Mouse (Mus musculus) midbrain, embryonic 10.5 days (tissue): Measurements from ENCODE around the gene Ccdc89. TPM values are rescaled to one million over a fixed set of nuclear protein-coding genes. Genes with fewer than 3 reads are reported as not detected.
A peak's percentile ranks its signal among the peaks of the same experiment; 100 is the strongest.

Experiments used
- DNase-seq: peaks from one replicate; pipeline ENCODE4 v3.0.0-alpha.2; 2017; ENCODE audit warnings: low spot score
- H3K27ac ChIP-seq: fragments of 300-500 bp; sonication (generic); replicated peaks from 2 replicates; pipeline ENCODE4 v1.5.1; 2016; ENCODE audit warnings: mild to moderate bottlenecking
- H3K27me3 ChIP-seq: fragments of 300-500 bp; sonication (generic); 2 replicates; pipeline ENCODE4 v1.6.1; 2016; ENCODE audit warnings: low read depth, mild to moderate bottlenecking; ENCODE audit not compliant: poor library complexity, severe bottlenecking
- H3K36me3 ChIP-seq: fragments of 300-500 bp; sonication (generic); 2 replicates; pipeline ENCODE4 v1.6.1; 2016; ENCODE audit warnings: mild to moderate bottlenecking, moderate library complexity
- H3K4me1 ChIP-seq: fragments of 300-500 bp; sonication (generic); 2 replicates; pipeline ENCODE4 v1.6.1; 2016
- H3K4me3 ChIP-seq: fragments of 300-500 bp; sonication (generic); 2 replicates; pipeline ENCODE4 v1.5.1; 2016; ENCODE audit warnings: mild to moderate bottlenecking, moderate library complexity
- H3K9me3 ChIP-seq: fragments of 300-500 bp; sonication (generic); replicated peaks from 2 replicates; pipeline ENCODE4 v1.6.1; 2016; ENCODE audit warnings: mild to moderate bottlenecking
- WGBS: fragments of 180-500 bp; shearing (Covaris S2); methylation state at CpG from one replicate; pipeline ENCODE4 v1.1.7; 2016; 5-methylcytosine and 5-hydroxymethylcytosine counted together
- polyA plus RNA-seq: library from polyadenylated mRNA; unstranded; fragments of >200 nt; fragmentation: Nextera tagmentation; extraction: Ambion mirVana; gene quantifications from 2 replicates; pipeline ENCODE4 v1.2.1, GENCODE M21; 2016

Gene Ccdc89
- 2.8 and 3.3 TPM in 2 replicates for polyA plus RNA-seq

DNA sequence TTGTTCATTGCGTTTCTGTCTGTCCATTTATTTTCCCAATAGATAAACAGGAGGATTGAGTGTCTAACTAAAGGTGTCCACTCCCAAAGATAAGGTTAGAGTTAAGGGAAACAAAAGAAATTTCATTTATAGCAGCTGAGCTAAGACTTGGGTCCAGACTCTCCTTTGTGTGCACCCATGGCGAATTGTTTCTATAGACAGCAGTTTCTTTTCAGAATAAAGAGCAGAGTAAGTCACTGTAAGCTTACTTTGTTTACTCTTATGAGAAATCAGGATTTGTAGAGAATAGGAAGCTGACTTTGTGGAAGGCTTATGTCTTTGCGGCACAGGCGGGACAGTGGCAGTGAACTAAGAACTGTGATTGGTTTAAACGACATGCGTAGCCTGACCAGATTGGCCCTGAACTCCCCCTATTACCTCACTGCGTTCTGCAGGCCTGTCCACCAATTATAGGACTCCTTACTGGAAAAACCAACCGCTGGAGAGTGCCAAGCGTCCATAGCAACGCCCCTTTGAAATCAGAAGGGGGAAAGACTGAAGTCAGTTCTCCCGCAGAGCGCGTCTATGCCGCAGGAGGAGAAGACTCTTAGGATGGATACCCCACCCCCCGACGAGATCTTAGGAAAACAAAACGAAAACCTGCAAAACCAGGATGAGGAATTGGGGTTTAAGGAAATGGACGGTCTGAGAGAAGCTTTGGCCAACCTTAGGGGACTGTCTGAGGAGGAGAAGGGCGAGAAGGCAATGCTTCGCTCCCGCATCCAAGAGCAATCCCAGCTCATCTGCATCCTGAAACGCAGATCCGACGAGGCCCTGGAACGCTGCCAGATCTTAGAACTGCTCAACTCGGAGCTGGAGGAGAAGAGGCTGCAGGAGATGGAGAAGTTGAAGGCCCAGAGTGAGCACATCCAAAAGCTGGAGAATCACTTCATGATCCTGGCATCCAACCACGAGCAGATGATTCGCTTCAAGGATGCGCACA is at the start of gene Ccdc89:
Gene Ccdc89 (plus strand): TSS at position 558 of the 982 bp plus-strand sequence.
- 21% methylated on average over 29 of the region's 29 CpGs for WGBS

DNA sequence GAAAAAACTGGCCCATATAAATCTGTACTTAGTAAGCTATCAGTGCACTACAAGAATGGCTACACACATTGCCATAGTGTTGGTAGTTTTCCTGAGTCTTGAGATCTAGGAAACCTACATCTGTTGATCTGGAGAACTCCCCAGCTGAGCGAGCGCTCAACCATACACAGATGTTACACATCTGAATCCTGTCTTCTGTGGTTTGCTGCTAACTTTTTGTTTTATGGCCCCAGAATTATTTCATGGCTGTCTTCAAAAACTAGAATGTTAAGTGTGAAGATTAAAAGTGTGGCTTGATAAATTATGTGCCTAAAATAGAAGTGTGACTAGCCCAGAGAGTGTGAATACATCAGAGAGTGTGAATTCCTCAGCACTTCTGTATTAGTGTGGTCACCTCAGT is 42.0 kb upstream of the Ccdc89 start:
- 91% methylated on average over 2 of the region's 2 CpGs for WGBS

More for the DNA sequence above, at the start of gene Ccdc89:
- Histone ChIP-seq H3K9me3 (no peaks in the 10 kb centered on the region), H3K4me1 (peaks cover 12% of the 10 kb centered on the region), H3K4me3 (peak within 1 kb of the TSS; percentile 52), H3K27ac (peak within 1 kb of the TSS; percentile 75), H3K27me3 (no peaks in the 10 kb centered on the region), H3K36me3 (no peaks in the 10 kb centered on the region)
- DNase-seq = peak; percentile 76

DNA sequence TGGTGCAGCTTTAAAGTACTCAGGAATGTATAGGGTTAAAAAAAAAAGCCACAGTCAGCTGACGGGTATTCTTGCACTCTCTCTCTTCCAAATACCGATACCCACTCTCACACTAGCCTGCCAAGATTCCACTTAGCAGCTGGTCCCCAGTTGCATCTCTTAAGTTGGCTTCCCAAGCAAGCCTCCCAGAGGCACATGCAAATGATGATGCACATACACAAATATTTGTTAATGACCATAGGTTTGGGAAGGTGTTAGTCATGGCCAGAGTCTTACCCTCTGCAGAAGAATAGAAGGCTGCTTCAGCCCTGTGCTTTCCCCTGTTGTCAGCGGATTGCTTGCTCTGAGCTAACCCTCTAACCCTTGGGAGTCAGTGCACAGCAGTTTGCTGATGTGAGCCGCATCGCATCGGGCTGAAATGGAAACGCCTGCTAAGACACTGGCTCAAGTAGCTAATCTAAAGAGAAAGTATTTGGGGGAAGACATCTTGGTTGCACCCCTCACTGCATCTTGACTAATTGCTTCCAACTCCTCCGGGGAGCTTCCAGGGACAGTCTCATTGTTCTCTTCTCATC is 39.4 kb upstream of the Ccdc89 start:
- Histone ChIP-seq H3K36me3 (no peaks in the 10 kb centered on the region), H3K4me1 (peaks cover 25% of the 10 kb centered on the region), H3K27me3 (no peaks in the 10 kb centered on the region), H3K4me3 (peak overlapping the region; percentile 42), H3K27ac (no peak overlapping the region; the same call in 1 of the 2 replicates), H3K9me3 (no peaks in the 10 kb centered on the region)
- peak; percentile 35 for DNase-seq
- under 1% methylated on average over 8 of the region's 8 CpGs for WGBS

More for the DNA sequence above, 42.0 kb upstream of the Ccdc89 start:
- H3K27me3 ChIP-seq = no peaks in the 10 kb centered on the region
- no peak overlapping the region for H3K4me3 ChIP-seq
- no peak overlapping the region for H3K27ac ChIP-seq
- no peak for DNase-seq
- H3K4me1 ChIP-seq = peaks cover 20% of the 10 kb centered on the region
- H3K36me3 ChIP-seq = no peaks in the 10 kb centered on the region
- no peaks in the 10 kb centered on the region for H3K9me3 ChIP-seq

DNA sequence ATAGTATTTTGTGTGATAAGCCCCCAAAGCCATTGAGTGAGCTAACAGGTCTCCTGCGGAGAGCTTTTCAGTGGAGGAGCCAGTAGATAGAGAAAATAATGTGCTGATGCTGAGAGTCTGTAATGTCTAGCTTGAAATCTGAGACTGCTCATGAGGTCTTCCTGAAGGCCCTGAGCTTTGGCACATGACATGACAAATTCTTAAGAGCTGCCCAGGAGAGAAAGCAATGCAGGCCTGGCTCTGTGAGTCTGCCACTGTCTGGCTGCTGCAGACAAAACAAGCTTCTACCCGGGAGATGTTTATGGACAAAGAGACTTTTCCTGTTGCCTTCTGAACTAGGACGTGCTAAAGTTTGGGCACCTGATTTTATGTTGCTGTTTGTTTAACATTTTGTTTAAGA is 36.6 kb upstream of the Ccdc89 start:
- Histone ChIP-seq H3K9me3 (no peaks in the 10 kb centered on the region), H3K27me3 (no peaks in the 10 kb centered on the region), H3K4me1 (peaks cover 25% of the 10 kb centered on the region), H3K27ac (no peak overlapping the region), H3K36me3 (no peaks in the 10 kb centered on the region), H3K4me3 (no peak overlapping the region)
- DNase-seq = no peak
- WGBS = 24% methylated on average over 3 of the region's 3 CpGs

DNA sequence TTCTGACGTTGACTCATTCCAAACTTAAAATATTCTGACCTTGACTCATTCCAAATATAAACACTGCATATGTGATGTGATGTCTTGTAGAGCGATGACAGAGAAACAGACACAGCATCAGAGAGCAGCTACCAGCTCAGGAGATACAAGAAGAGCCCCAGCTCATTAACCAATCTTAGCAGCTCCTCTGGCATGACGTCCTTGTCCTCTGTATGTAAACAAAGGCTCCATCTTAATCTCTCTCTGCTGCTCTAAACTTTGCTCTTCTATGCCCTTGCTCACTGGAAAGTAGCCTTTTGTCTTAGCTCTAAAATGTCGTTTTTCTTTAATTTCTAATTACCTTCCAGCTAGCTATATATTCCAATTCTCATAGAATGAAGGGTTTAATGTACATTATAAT is 31.3 kb upstream of the Ccdc89 start:
- H3K9me3 ChIP-seq = no peaks in the 10 kb centered on the region
- DNase-seq = no peak

DNA sequence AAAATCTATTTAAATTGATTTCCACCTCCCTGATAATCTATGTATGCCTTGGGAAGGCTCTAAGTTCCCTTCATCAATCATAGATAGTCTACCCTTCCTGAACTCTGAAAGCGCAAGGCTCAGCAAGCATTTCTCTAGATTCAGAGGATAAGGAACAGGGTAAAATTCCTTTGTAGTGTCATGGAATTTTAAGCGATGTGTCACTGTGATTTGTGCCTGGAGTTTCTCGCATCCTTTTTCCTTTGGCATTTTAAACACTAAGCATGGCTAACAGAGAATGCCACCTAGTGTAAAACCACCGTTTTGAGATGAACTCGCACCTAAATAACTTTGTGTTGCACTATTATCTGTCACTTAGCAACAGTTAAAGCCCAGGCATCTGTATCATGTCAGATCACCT is 30.4 kb upstream of the Ccdc89 start:
- Histone ChIP-seq H3K27me3 (no peaks in the 10 kb centered on the region), H3K4me3 (no peak overlapping the region), H3K27ac (no peak overlapping the region), H3K9me3 (no peaks in the 10 kb centered on the region), H3K36me3 (no peaks in the 10 kb centered on the region), H3K4me1 (no peaks in the 10 kb centered on the region)
- no peak for DNase-seq
- 86% methylated on average over 5 of the region's 5 CpGs for WGBS

More for the DNA sequence above, 31.3 kb upstream of the Ccdc89 start:
- H3K36me3 ChIP-seq = no peaks in the 10 kb centered on the region
- H3K27ac ChIP-seq = no peak overlapping the region
- no peaks in the 10 kb centered on the region for H3K27me3 ChIP-seq
- H3K4me1 ChIP-seq = no peaks in the 10 kb centered on the region
- H3K4me3 ChIP-seq = no peak overlapping the region
- WGBS = 57% methylated on average over 4 of the region's 4 CpGs

DNA sequence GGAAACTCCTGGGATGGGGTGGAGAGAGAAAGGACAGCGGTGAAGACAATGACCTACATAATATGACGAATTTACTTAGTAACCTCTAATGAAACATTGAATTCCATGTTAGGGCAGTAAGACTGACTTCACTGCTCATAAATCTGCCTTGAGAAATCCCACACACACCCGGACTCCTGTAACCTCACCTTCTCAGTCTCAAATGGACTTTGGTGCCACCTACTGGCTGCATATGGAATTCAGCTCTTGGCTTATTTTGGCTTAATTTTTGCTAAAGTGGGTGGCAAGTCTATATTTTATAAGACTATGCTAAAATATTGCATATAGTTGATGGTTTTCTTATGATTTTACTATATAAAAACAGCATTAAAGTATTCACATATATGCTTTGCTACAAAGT is 16.4 kb upstream of the Ccdc89 start:
- DNase-seq = peak; percentile 54
- Histone ChIP-seq H3K27ac (no peak overlapping the region), H3K36me3 (no peaks in the 10 kb centered on the region), H3K4me1 (no peaks in the 10 kb centered on the region), H3K9me3 (no peaks in the 10 kb centered on the region; the same call in 1 of the 2 replicates), H3K27me3 (no peaks in the 10 kb centered on the region), H3K4me3 (no peak overlapping the region)
- WGBS = 59% methylated on average over 3 of the region's 3 CpGs

DNA sequence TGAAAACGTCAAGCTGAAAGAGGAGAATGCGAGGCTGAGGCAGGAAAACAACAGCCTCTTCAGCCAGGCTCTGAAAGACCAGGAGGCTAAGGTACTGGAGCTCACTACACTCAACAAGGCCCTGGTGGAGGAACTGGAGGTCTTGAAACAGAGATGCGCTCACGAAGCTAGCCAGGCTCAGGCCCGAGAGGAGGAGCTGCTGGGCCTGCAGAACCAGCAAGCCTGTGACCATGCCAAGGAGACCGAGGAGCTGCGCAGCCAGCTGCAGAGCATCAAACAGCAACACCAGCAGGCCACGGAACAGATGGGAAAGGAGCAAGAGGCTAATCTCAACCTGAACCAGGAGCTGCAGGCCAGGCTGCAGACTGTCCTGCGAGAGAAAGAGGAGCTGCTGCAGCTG is 629 bp downstream of the Ccdc89 start:
- Histone ChIP-seq H3K4me3 (peak overlapping the region; percentile 52), H3K36me3 (no peaks in the 10 kb centered on the region), H3K27ac (peak overlapping the region; percentile 75; the same call in 1 of the 2 replicates), H3K9me3 (no peaks in the 10 kb centered on the region), H3K4me1 (peaks cover 12% of the 10 kb centered on the region), H3K27me3 (no peaks in the 10 kb centered on the region)
- 67% methylated on average over 9 of the region's 9 CpGs for WGBS
- DNase-seq = no peak

DNA sequence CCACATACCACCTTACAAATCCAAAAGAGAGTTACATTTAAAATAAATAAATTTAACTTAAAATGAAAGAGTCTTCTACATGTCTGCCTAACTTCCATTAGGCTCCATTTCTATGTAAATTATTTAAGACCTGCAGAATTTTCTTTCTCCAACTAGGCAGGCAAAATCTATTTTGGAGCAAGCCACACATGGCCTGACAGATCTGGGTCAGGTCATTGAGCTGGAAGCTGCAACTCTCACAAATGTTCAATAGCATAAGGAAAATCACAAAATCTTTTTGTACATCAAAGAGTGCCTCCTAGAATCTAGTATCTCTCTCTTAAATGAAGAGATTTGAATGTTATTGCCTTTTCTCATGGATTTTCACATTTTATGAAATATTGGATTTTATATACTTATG is 5.8 kb downstream of the Ccdc89 start:
- Histone ChIP-seq H3K36me3 (no peaks in the 10 kb centered on the region), H3K4me3 (no peak overlapping the region), H3K4me1 (peaks cover 2% of the 10 kb centered on the region), H3K27me3 (no peaks in the 10 kb centered on the region), H3K27ac (no peak overlapping the region), H3K9me3 (no peaks in the 10 kb centered on the region)
- no peak for DNase-seq

DNA sequence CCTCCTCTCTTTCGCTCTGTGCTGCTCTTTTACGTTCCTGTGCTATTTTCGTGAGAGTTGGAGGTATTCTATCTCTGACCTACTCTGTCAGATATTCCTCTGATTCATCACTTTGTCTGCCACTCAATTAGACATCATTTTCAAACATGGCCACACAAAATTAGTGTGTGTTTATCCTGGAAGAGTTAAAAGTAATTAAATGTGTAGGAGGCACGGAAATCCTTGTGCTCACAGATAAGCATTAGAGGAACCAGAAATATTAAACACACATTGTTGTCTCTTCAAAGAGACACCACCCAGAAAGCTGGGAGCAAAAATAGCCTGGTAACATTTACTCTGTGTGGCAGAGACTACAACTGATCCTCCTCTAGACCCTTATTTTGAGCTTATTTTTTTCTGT is 13.7 kb downstream of the Ccdc89 start:
- DNase-seq = no peak
- 90% methylated on average over 4 of the region's 4 CpGs for WGBS
- H3K4me3 ChIP-seq = no peak overlapping the region
- no peaks in the 10 kb centered on the region for H3K36me3 ChIP-seq
- no peaks in the 10 kb centered on the region for H3K9me3 ChIP-seq
- peaks cover 8% of the 10 kb centered on the region for H3K4me1 ChIP-seq
- H3K27ac ChIP-seq = no peak overlapping the region
- H3K27me3 ChIP-seq = no peaks in the 10 kb centered on the region

DNA sequence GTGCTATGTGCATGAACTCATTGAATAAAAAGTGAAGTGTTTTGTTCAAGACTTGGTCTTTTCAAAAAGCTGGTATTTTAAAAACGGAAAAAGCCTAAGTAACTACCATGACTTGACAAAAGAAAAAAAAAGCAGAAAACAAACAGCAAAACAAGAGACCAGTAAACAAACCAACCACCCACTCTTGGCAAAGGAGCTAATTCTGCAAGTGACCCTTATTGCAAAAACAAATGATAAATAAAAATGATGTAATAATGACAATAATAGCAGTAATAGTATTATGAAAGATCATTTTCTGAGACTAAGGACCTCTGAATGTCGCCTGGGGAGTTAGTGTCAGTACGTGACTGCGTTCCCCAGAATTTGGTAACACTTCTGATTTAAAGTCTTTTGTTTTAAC is 15.7 kb downstream of the Ccdc89 start:
- no peak for DNase-seq
- Histone ChIP-seq H3K4me1 (peaks cover 18% of the 10 kb centered on the region), H3K27me3 (no peaks in the 10 kb centered on the region), H3K4me3 (peak overlapping the region; percentile 99), H3K27ac (peak overlapping the region; percentile 99), H3K9me3 (no peaks in the 10 kb centered on the region), H3K36me3 (peaks cover 11% of the 10 kb centered on the region)
- 14% methylated on average over 4 of the region's 4 CpGs for WGBS

DNA sequence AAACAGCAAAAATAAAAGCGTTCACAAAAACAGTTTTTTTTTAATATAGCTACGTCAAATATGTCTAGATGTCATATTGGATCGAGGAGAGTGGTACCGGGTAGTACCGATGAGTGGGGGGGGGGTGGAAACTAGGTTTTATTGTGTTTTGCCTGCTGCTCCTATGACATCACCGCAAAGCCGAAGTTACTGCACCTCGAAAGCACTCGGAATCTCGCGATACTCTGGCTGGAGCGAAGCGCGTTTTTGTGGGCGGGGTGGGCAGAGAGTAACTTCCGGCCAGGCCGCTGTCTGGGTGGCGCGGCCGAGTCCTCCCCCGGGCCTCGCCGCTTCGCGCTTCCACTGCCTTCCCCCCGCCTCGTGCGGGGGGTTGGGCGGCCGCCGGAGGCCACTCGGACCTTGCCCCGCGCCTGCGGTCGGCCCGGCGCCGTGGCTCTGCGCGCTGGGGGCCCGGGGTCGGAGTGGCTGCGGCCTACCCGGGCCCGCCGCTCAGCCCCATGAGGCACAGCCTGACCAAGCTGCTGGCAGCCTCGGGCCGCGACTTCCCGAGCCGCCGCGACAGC is 16.2 kb downstream of the Ccdc89 start, which contains the start of gene Crebzf:
Gene Crebzf (plus strand): TSS at position 212 of the 563 bp plus-strand sequence.
- Histone ChIP-seq H3K36me3 (peaks cover 16% of the 10 kb centered on the region), H3K9me3 (no peaks in the 10 kb centered on the region), H3K27ac (peak within 1 kb of the TSS; percentile 99), H3K4me1 (peaks cover 18% of the 10 kb centered on the region), H3K27me3 (no peaks in the 10 kb centered on the region), H3K4me3 (peak within 1 kb of the TSS; percentile 99)
- DNase-seq = peak; percentile 97
- WGBS = under 1% methylated on average over 54 of the region's 54 CpGs
